ENCODE assay signal across 18 mouse cellular contexts in genomic region chr2:32496190-32496589, GRCm38 (mm10). TPM values are rescaled to one million over a fixed set of nuclear protein-coding genes. Genes with fewer than 3 reads are reported as not detected.
A peak's percentile ranks its signal among the peaks of the same experiment; 100 is the strongest.
DNase-seq lines count a peak whose midpoint lies in the region; ATAC-seq lines count a peak whose summit lies in the region.
"Had no signal": no experiment of that assay in that cellular context is flagged by ENCODE, and none has a peak within 500 bp of the region (broad histone marks: within the 10 kb centered on the region; RNA-seq: fewer than 3 reads in every experiment).

No protein-coding gene starts in this region.

- DNase-seq in hindbrain, embryonic 10.5 days (ENCODE audit: low spot score): no peak
- DNase-seq in hindbrain, embryonic 14.5 days (ENCODE audit: low spot score): no peak
- DNase-seq in liver: peak; percentile 25
- peak; percentile 63 for DNase-seq in thymus, postnatal 4 days
- DNase-seq in cerebellum, adult 11-12 months: no peak
- no peak for DNase-seq in gastrocnemius, adult 8-10 months (ENCODE audit: low spot score in 2 of 2)
- DNase-seq in embryo, embryonic 11 days: no peak
- DNase-seq: cerebellum, adult 2 months; gastrocnemius, postnatal 36 days; kidney, adult 9 months; lung, postnatal 14 days; midbrain, embryonic 14.5 days had no signal

- no peak overlapping the region for H3K9ac ChIP-seq in hindbrain, embryonic 14.5 days
- H3K9ac ChIP-seq: heart, embryonic 15.5 days; limb, embryonic 13.5 days; neural tube, embryonic 13.5 days had no signal

- no peak for ATAC-seq in hindbrain, embryonic 14.5 days (ENCODE audit: low FRiP score)
- 0 out of 2 replicates have a peak, but pooled peaks have one; percentile 7 for ATAC-seq in monocyte, adult 5-6 weeks (replicated peaks; ENCODE audit: insufficient number of reproducible peaks, low FRiP score, low TSS enrichment, poor library complexity, severe bottlenecking)
- ATAC-seq: forebrain, embryonic 16.5 days; hindbrain, embryonic 16.5 days had no signal

- no peak overlapping the region for H3K4me2 ChIP-seq in hindbrain, embryonic 14.5 days (replicated peaks)
- H3K4me2 ChIP-seq: limb, embryonic 13.5 days; neural tube, embryonic 13.5 days had no signal

- H3K36me3 ChIP-seq in hindbrain, embryonic 10.5 days: no peaks in the 10 kb centered on the region
- H3K36me3 ChIP-seq in hindbrain, embryonic 14.5 days (replicated peaks; ENCODE audit: control insufficient read depth, insufficient read depth): no peaks in the 10 kb centered on the region
- H3K36me3 ChIP-seq: heart, embryonic 15.5 days; limb, embryonic 13.5 days; neural tube, embryonic 13.5 days had no signal

- H3K4me1 ChIP-seq in hindbrain, embryonic 10.5 days (replicated peaks): peaks cover 10% of the 10 kb centered on the region
- no peaks in the 10 kb centered on the region for H3K4me1 ChIP-seq in hindbrain, embryonic 14.5 days (replicated peaks; ENCODE audit: control insufficient read depth, insufficient read depth, low read length)
- H3K4me1 ChIP-seq: limb, embryonic 13.5 days; neural tube, embryonic 13.5 days had no signal

- H3K4me3 ChIP-seq in hindbrain, embryonic 10.5 days: no peak overlapping the region
- no peak overlapping the region for H3K4me3 ChIP-seq in hindbrain, embryonic 14.5 days (replicated peaks; ENCODE audit: low read length)
- H3K4me3 ChIP-seq: heart, embryonic 15.5 days; limb, embryonic 13.5 days; neural tube, embryonic 13.5 days had no signal

- peaks cover 5% of the 10 kb centered on the region for H3K9me3 ChIP-seq in hindbrain, embryonic 10.5 days
- H3K9me3 ChIP-seq in hindbrain, embryonic 14.5 days (ENCODE audit: control insufficient read depth, low read length): no peaks in the 10 kb centered on the region
- H3K9me3 ChIP-seq: heart, embryonic 15.5 days had no signal

- H3K27ac ChIP-seq in hindbrain, embryonic 10.5 days: peak overlapping the region; percentile 29; the same call in 1 of the 2 replicates
- H3K27ac ChIP-seq in hindbrain, embryonic 14.5 days: no peak overlapping the region
- H3K27ac ChIP-seq: limb, embryonic 13.5 days; neural tube, embryonic 13.5 days had no signal

- no peaks in the 10 kb centered on the region for H3K27me3 ChIP-seq in hindbrain, embryonic 10.5 days (ENCODE audit: insufficient read depth, poor library complexity, severe bottlenecking)
- no peaks in the 10 kb centered on the region for H3K27me3 ChIP-seq in hindbrain, embryonic 14.5 days (ENCODE audit: control insufficient read depth, insufficient read depth, low read length)
- H3K27me3 ChIP-seq: heart, embryonic 15.5 days; limb, embryonic 13.5 days; neural tube, embryonic 13.5 days had no signal

- WGBS in hindbrain, embryonic 10.5 days: 77% methylated on average over 5 of the region's 5 CpGs
- 70% methylated on average over 5 of the region's 5 CpGs for WGBS in hindbrain, embryonic 14.5 days

RNA-seq across cellular contexts. Expression of gene Fam102a, which starts 38.9 kb away (rescaled TPM):
- polyA plus RNA-seq in hindbrain, embryonic 10.5 days (2016; fragmentation: Nextera tagmentation; extraction: Ambion mirVana): 10.9 and 11.0 TPM in 2 replicates
- polyA plus RNA-seq in hindbrain, embryonic 14.5 days (2014; fragmentation: Nextera tagmentation; extraction: Ambion mirVana): 7.8 and 8.3 TPM in 2 replicates
- total RNA-seq in monocyte, adult 5-6 weeks (2017): 16.5 to 33.7 TPM (median 17.8 TPM) in 3 replicates
- 1 to 10 TPM; 1.6 to 3.8 (median 2.9) TPM for total RNA-seq in gastrocnemius, adult 8-10 months (2022)

RNA-seq across cellular contexts. Expression of gene Slc25a25, which starts 44.9 kb away (rescaled TPM):
- 28.8 and 34.4 TPM in 2 replicates for polyA plus RNA-seq in hindbrain, embryonic 10.5 days (2016; fragmentation: Nextera tagmentation; extraction: Ambion mirVana)
- polyA plus RNA-seq in hindbrain, embryonic 14.5 days (2014; fragmentation: Nextera tagmentation; extraction: Ambion mirVana): 39.2 and 42.9 TPM in 2 replicates
- total RNA-seq in monocyte, adult 5-6 weeks (2017): 27.4 to 47.7 TPM (median 28.0 TPM) in 3 replicates
- 100 to 1,000 TPM in 1 of 4 experiments, 10 to 100 TPM in 3; 48.5 to 113 (median 60.4) TPM for total RNA-seq in gastrocnemius, adult 8-10 months (2022)

RNA-seq across cellular contexts. Expression of gene Naif1, which starts 45.9 kb away (rescaled TPM):
- polyA plus RNA-seq in hindbrain, embryonic 10.5 days (2016; fragmentation: Nextera tagmentation; extraction: Ambion mirVana): 6.0 and 6.4 TPM in 2 replicates
- 5.3 TPM in 2 replicates for polyA plus RNA-seq in hindbrain, embryonic 14.5 days (2014; fragmentation: Nextera tagmentation; extraction: Ambion mirVana)
- total RNA-seq in monocyte, adult 5-6 weeks (2017): 4.4 to 6.9 TPM (median 6.5 TPM) in 3 replicates
- 1 to 10 TPM; 2.1 to 2.7 (median 2.3) TPM for total RNA-seq in gastrocnemius, adult 8-10 months (2022)

Comparison
In these comparisons a context has a peak if more than half of its experiments do, and no peak if none do; other contexts are left out.
1. DNase-seq: peak in liver (single experiment) and thymus, postnatal 4 days (single experiment); none in hindbrain, embryonic 10.5 days (single experiment), hindbrain, embryonic 14.5 days (single experiment), cerebellum, adult 11-12 months (single experiment), gastrocnemius, adult 8-10 months (0 of 2) and embryo, embryonic 11 days (single experiment).